Mouse (Mus musculus): ENCODE data around the gene Irf9. TPM values are rescaled to one million over a fixed set of nuclear protein-coding genes. Genes with fewer than 3 reads are reported as not detected.

Gene Irf9
- polyA plus RNA-seq, 1 experiment from 2014 or later: 6.5 TPM

DNA sequence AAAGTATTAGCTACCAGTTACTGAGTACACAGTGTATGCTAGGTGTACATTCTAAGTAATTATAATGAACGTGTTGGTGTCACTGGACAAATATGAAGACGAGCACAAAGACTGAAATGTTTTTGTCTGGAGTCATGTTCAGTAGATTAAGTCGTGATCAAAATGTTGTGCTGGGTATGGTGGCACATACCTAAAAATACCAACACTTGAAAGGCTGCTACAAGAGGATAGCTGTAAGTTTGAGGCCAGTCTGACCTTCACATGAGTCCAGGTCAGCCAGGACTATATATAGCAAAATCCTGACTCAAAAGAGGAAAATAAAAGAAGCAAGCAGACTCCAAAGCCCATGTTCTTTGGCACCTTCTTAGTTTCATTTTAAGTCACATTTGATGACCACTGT, 53.6 kb downstream of the Irf9 start:
- 89% methylated on average over 3 of the region's 3 CpGs for WGBS
- H3K4me2 ChIP-seq (ENCODE audit: low read depth, low read length, severe bottlenecking): no peak overlapping the region
- ATAC-seq (replicated peaks; ENCODE audit: low FRiP score) (no peak), DNase-seq (ENCODE audit: low spot score) (no peak)
- H3K9ac ChIP-seq (ENCODE audit: low read length): no peak overlapping the region
- no peak overlapping the region for H3K27ac ChIP-seq (ENCODE audit: low read depth, low read length)
- H3K27me3 ChIP-seq (ENCODE audit: control insufficient read depth, insufficient read depth, low read length): no peaks in the 10 kb centered on the region
- no peaks in the 10 kb centered on the region for H3K36me3 ChIP-seq (ENCODE audit: control insufficient read depth, insufficient read depth, low read length)
- H3K9me3 ChIP-seq (ENCODE audit: control insufficient read depth, low read length): no peaks in the 10 kb centered on the region
- H3K4me3 ChIP-seq (ENCODE audit: low read depth, low read length): no peak overlapping the region
- 0 out of 2 replicates have a peak, but pooled peaks cover 2% of the 10 kb centered on the region for H3K4me1 ChIP-seq (replicated peaks; ENCODE audit: control insufficient read depth, insufficient read depth, low read length)

DNA sequence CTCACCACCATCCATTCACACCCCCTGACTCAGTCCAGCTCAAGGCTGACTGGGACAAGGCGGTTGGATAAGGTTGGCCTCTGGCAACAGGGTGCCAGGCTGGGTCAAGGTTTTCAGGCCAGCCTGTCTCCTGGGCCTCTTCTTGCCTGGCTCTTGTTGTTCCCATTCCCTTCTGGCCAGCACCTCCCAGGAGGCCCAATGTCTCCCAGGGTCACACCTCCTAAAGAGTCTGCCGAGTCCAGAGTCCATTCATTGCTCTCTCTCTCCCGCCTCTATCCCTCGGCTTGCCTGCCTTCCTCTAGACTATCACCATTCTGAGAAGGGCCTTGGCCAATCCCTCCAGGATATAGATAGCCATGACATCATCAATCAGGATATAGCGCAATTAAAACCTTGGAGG, 54.6 kb downstream of the Irf9 start:
- Histone ChIP-seq H3K9me3 (ENCODE audit: control insufficient read depth, low read length) (no peaks in the 10 kb centered on the region), H3K27ac (ENCODE audit: low read depth, low read length) (no peak overlapping the region), H3K4me2 (ENCODE audit: low read depth, low read length, severe bottlenecking) (no peak overlapping the region), H3K9ac (ENCODE audit: low read length) (no peak overlapping the region), H3K27me3 (ENCODE audit: control insufficient read depth, insufficient read depth, low read length) (no peaks in the 10 kb centered on the region), H3K4me1 (replicated peaks; ENCODE audit: control insufficient read depth, insufficient read depth, low read length) (0 out of 2 replicates have a peak, but pooled peaks cover 2% of the 10 kb centered on the region), H3K4me3 (ENCODE audit: low read depth, low read length) (no peak overlapping the region), H3K36me3 (ENCODE audit: control insufficient read depth, insufficient read depth, low read length) (no peaks in the 10 kb centered on the region)
- ATAC-seq (replicated peaks; ENCODE audit: low FRiP score): no peak
- DNase-seq (ENCODE audit: low spot score): no peak
- WGBS: 93% methylated on average over 5 of the region's 5 CpGs

Other genes starting within 250 kb of the Irf9 start
- gene Dhrs4, start 124.8 kb upstream of the Irf9 start, polyA plus RNA-seq (2014; fragmentation: Nextera tagmentation; extraction: Ambion mirVana): 30.2 and 36.5 TPM in 2 replicates
- gene Carmil3, start 112.9 kb upstream of the Irf9 start, polyA plus RNA-seq (2014; fragmentation: Nextera tagmentation; extraction: Ambion mirVana): 13.3 and 14.6 TPM in 2 replicates
- gene Cpne6, start 93.1 kb upstream of the Irf9 start, polyA plus RNA-seq (2014; fragmentation: Nextera tagmentation; extraction: Ambion mirVana): 0.21 and 0.28 TPM in 2 replicates
- not detected in 2 replicates for gene Nrl, start 78.6 kb upstream of the Irf9 start, polyA plus RNA-seq (2014; fragmentation: Nextera tagmentation; extraction: Ambion mirVana)
- 16.2 and 17.8 TPM in 2 replicates for gene Pck2, start 63.3 kb upstream of the Irf9 start, polyA plus RNA-seq (2014; fragmentation: Nextera tagmentation; extraction: Ambion mirVana)
- gene Dcaf11, start 43.6 kb upstream of the Irf9 start, polyA plus RNA-seq (2014; fragmentation: Nextera tagmentation; extraction: Ambion mirVana): 74.2 and 74.6 TPM in 2 replicates
- gene A730061H03Rik, start 43.2 kb upstream of the Irf9 start, polyA plus RNA-seq (2014; fragmentation: Nextera tagmentation; extraction: Ambion mirVana): 0.71 TPM in 1 of 2 replicates, not detected in the other
- gene Fitm1, start 28.0 kb upstream of the Irf9 start, polyA plus RNA-seq (2014; fragmentation: Nextera tagmentation; extraction: Ambion mirVana): not detected in 2 replicates
- gene Psme1, start 25.4 kb upstream of the Irf9 start, polyA plus RNA-seq (2014; fragmentation: Nextera tagmentation; extraction: Ambion mirVana): 100 and 105 TPM in 2 replicates
- 3.4 and 4.7 TPM in 2 replicates for gene Emc9, start 18.3 kb upstream of the Irf9 start, polyA plus RNA-seq (2014; fragmentation: Nextera tagmentation; extraction: Ambion mirVana)
- gene Psme2, start 12.5 kb upstream of the Irf9 start, polyA plus RNA-seq (2014; fragmentation: Nextera tagmentation; extraction: Ambion mirVana): 178 and 187 TPM in 2 replicates
- gene Rnf31, start 11.9 kb upstream of the Irf9 start, polyA plus RNA-seq (2014; fragmentation: Nextera tagmentation; extraction: Ambion mirVana): 13.7 and 18.1 TPM in 2 replicates
- 4.8 and 5.5 TPM in 2 replicates for gene Rec8, start 14.5 kb downstream of the Irf9 start, polyA plus RNA-seq (2014; fragmentation: Nextera tagmentation; extraction: Ambion mirVana)
- gene Ipo4, start 32.4 kb downstream of the Irf9 start, polyA plus RNA-seq (2014; fragmentation: Nextera tagmentation; extraction: Ambion mirVana): 77.2 and 104 TPM in 2 replicates
- gene Gm49378, start 34.3 kb downstream of the Irf9 start, polyA plus RNA-seq (2014; fragmentation: Nextera tagmentation; extraction: Ambion mirVana): 3.4 and 4.0 TPM in 2 replicates
- gene Tm9sf1, start 40.2 kb downstream of the Irf9 start, polyA plus RNA-seq (2014; fragmentation: Nextera tagmentation; extraction: Ambion mirVana): 77.1 and 78.4 TPM in 2 replicates
- gene Tssk4, start 46.6 kb downstream of the Irf9 start, polyA plus RNA-seq (2014; fragmentation: Nextera tagmentation; extraction: Ambion mirVana): 0.76 and 0.99 TPM in 2 replicates
- 61.9 and 62.3 TPM in 2 replicates for gene Mdp1, start 56.9 kb downstream of the Irf9 start, polyA plus RNA-seq (2014; fragmentation: Nextera tagmentation; extraction: Ambion mirVana)
- gene Gmpr2, start 68.4 kb downstream of the Irf9 start, polyA plus RNA-seq (2014; fragmentation: Nextera tagmentation; extraction: Ambion mirVana): 59.7 and 62.5 TPM in 2 replicates
- gene Nedd8, start 68.6 kb downstream of the Irf9 start, polyA plus RNA-seq (2014; fragmentation: Nextera tagmentation; extraction: Ambion mirVana): 583 and 616 TPM in 2 replicates
- gene Tinf2, start 78.2 kb downstream of the Irf9 start, polyA plus RNA-seq (2014; fragmentation: Nextera tagmentation; extraction: Ambion mirVana): 73.8 and 74.8 TPM in 2 replicates
- 0.21 and 1.4 TPM in 2 replicates for gene Tgm1, start 110.4 kb downstream of the Irf9 start, polyA plus RNA-seq (2014; fragmentation: Nextera tagmentation; extraction: Ambion mirVana)
- gene Rabggta, start 118.7 kb downstream of the Irf9 start, polyA plus RNA-seq (2014; fragmentation: Nextera tagmentation; extraction: Ambion mirVana): 23.4 and 27.1 TPM in 2 replicates
- gene Dhrs1, start 142.1 kb downstream of the Irf9 start, polyA plus RNA-seq (2014; fragmentation: Nextera tagmentation; extraction: Ambion mirVana): 63.6 and 76.7 TPM in 2 replicates
- gene Nop9, start 142.1 kb downstream of the Irf9 start, polyA plus RNA-seq (2014; fragmentation: Nextera tagmentation; extraction: Ambion mirVana): 54.2 and 57.4 TPM in 2 replicates
- gene Cideb, start 154.9 kb downstream of the Irf9 start, polyA plus RNA-seq (2014; fragmentation: Nextera tagmentation; extraction: Ambion mirVana): not detected in 2 replicates
- gene Ltb4r2, start 157.9 kb downstream of the Irf9 start, polyA plus RNA-seq (2014; fragmentation: Nextera tagmentation; extraction: Ambion mirVana): 0.32 and 0.43 TPM in 2 replicates
- gene Ltb4r1, start 162.4 kb downstream of the Irf9 start, polyA plus RNA-seq (2014; fragmentation: Nextera tagmentation; extraction: Ambion mirVana): 0.45 TPM in 1 of 2 replicates, not detected in the other
- 6.1 and 7.2 TPM in 2 replicates for gene Adcy4, start 180.5 kb downstream of the Irf9 start, polyA plus RNA-seq (2014; fragmentation: Nextera tagmentation; extraction: Ambion mirVana)
- gene Ripk3, start 185.3 kb downstream of the Irf9 start, polyA plus RNA-seq (2014; fragmentation: Nextera tagmentation; extraction: Ambion mirVana): 6.6 and 9.7 TPM in 2 replicates
- gene Nfatc4, start 219.6 kb downstream of the Irf9 start, polyA plus RNA-seq (2014; fragmentation: Nextera tagmentation; extraction: Ambion mirVana): 30.8 and 32.7 TPM in 2 replicates

Data from forebrain, embryonic 11.5 days (tissue).